Mouse (Mus musculus) heart, postnatal 0 days (tissue): ENCODE results near the gene Hdac8. TPM values are rescaled to one million over a fixed set of nuclear protein-coding genes. Genes with fewer than 3 reads are reported as not detected.

Experiments used
- ATAC-seq: fragments of 200-750 bp; cut with Nextera tagmentation; 2 replicates; pipeline ENCODE4 v1.8.0; 2017; ENCODE audit warnings: low read depth, moderate number of reproducible peaks, moderate library complexity; ENCODE audit not compliant: insufficient read depth
- DNase-seq: peaks from one replicate; pipeline ENCODE4 v3.0.0-alpha.2; 2016; ENCODE audit warnings: low spot score
- H3K27ac ChIP-seq: fragments of 300-500 bp; sonication (generic); 2 replicates; pipeline ENCODE4 v1.5.1; 2014; ENCODE audit warnings: low read depth, mild to moderate bottlenecking
- H3K27me3 ChIP-seq: fragments of 300-500 bp; sonication (generic); 2 replicates; pipeline ENCODE4 v1.6.1; 2014; ENCODE audit warnings: low read length, mixed read lengths; ENCODE audit not compliant: control insufficient read depth, insufficient read depth
- H3K36me3 ChIP-seq: fragments of 300-500 bp; sonication (generic); replicated peaks from 2 replicates; pipeline ENCODE4 v1.6.1; 2014; ENCODE audit warnings: low read length, mixed read lengths; ENCODE audit not compliant: control insufficient read depth, insufficient read depth
- H3K4me1 ChIP-seq: fragments of 300-500 bp; sonication (generic); 2 replicates; pipeline ENCODE4 v1.6.1; 2014; ENCODE audit warnings: antibody characterized with exemption; ENCODE audit not compliant: control insufficient read depth, insufficient read depth
- H3K4me2 ChIP-seq: fragments of 300-500 bp; sonication (generic); 2 replicates; pipeline ENCODE4 v1.6.1; 2014; ENCODE audit warnings: low read depth, mild to moderate bottlenecking, low read length, moderate library complexity
- H3K4me3 ChIP-seq: fragments of 300-500 bp; sonication (generic); 2 replicates; pipeline ENCODE4 v1.5.1; 2014; ENCODE audit warnings: low read depth, low read length
- H3K9ac ChIP-seq: fragments of 300-500 bp; sonication (generic); replicated peaks from 2 replicates; pipeline ENCODE4 v1.6.1; 2014; ENCODE audit warnings: low read depth, low read length, mixed read lengths
- H3K9me3 ChIP-seq: fragments of 300-500 bp; sonication (generic); replicated peaks from 2 replicates; pipeline ENCODE4 v1.6.1; 2016; ENCODE audit warnings: low read length; ENCODE audit not compliant: control insufficient read depth
- CTCF ChIP-seq: IDR thresholded peaks from 2 replicates; pipeline ENCODE4 v1.5.1; 2016; ENCODE audit warnings: antibody characterized with exemption, control low read depth, low read depth
- EP300 ChIP-seq: IDR thresholded peaks from 2 replicates; pipeline ENCODE4 v1.6.1; 2016; ENCODE audit warnings: antibody characterized with exemption, low read depth
- WGBS: fragments of 180-500 bp; shearing (Covaris S2); extraction: QIAGEN DNeasy Blood & Tissue Kit; methylation state at CpG from one replicate; pipeline ENCODE4 v1.1.7; 2014; 5-methylcytosine and 5-hydroxymethylcytosine counted together
- polyA plus RNA-seq: library from polyadenylated mRNA; unstranded; fragments of >200 nt; fragmentation: Nextera tagmentation; extraction: Ambion mirVana; gene quantifications from 2 replicates; pipeline ENCODE4 v1.2.1, GENCODE M21; 2015
- total RNA-seq: library from RNA; depleted of rRNA; stranded (reverse); fragments of >200 nt; gene quantifications from 2 replicates; pipeline ENCODE4 v1.2.3, GENCODE M21; 2014; ENCODE audit warnings: low replicate concordance

Hdac8 gene
- total and polyA plus RNA-seq, 2 experiments from 2014 or later, result 0.38 to 4.0 TPM

DNA sequence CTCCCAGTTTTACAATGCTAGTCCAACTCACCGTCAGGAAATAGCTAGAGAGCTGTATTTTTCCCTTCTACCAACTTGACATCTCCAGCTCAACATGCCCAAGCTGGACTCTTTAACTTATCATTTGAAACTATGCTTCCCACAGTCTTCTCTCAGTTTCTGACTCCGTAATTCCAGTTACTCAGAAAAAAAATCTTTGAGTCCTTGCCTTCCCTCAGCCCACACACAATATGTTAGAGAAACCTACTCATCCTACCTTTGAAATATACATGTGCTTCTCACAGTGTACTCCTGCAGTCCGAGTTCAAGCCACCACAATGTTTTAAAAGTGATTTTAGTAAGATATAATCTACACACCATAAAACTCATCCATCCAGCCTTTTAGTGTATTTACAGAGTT, 151.7 kb downstream of the Hdac8 start:
- Histone ChIP-seq H3K27ac (no peak overlapping the region), H3K4me1 (peaks cover 5% of the 10 kb centered on the region; the same call in 1 of the 2 replicates), H3K9ac (no peak overlapping the region), H3K9me3 (no peaks in the 10 kb centered on the region), H3K4me3 (no peak overlapping the region), H3K4me2 (no peak overlapping the region), H3K36me3 (no peaks in the 10 kb centered on the region), H3K27me3 (no peaks in the 10 kb centered on the region)
- no peak for DNase-seq
- TF ChIP-seq EP300 (no peak), CTCF (no peak)
- 70% methylated on average over 3 of the region's 3 CpGs for WGBS
- no peak for ATAC-seq

DNA sequence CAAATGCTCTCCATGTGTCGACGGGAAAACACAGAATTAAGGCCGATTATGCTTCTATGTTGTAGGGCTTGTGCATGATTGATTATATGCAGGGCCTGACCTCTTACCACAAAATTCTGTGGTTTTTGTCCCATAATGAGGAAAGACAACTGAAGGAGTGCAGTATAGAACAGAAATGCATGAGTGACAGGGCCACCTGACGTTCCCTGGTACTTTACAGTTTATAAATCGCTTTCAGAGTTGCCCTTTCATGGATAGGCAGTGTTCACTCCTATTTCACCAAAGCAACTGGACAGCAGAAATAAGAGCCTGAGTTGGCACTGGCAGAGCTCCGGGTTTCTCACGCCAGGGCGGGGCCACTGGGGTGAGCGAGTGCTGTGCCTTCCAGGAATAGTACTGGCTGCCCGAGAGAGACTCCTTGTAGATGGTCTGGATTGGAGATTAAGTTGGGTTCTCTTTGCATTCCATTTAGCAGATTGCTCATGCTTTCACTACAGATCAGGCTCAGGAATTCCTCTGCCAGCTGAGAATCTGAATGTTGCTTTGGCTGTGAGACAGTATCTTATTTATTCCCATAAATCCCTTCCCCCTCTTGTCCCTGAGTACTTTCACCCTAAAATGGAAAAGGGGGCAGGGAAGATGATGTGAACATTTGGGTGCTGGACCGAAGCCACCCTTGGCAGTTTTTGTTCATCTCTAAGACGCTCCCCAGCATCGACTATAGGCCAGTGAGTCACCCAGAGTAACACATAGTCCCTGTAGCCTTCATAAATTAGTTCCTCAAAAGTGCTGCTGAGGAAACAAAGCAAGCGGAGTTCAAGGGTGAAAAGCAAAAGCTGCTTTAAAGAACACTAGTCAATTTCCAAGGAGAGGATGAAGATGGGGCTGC, 155.1 kb downstream of the Hdac8 start:
- Histone ChIP-seq H3K27ac (peak overlapping the region; percentile 46; the same call in 1 of the 2 replicates), H3K4me3 (no peak overlapping the region), H3K4me2 (no peak overlapping the region), H3K4me1 (peaks cover 5% of the 10 kb centered on the region; the same call in 1 of the 2 replicates), H3K9ac (no peak overlapping the region), H3K27me3 (no peaks in the 10 kb centered on the region), H3K9me3 (no peaks in the 10 kb centered on the region), H3K36me3 (no peaks in the 10 kb centered on the region)
- DNase-seq, result peak; percentile 39
- peak; percentile 77 for ATAC-seq
- WGBS, result 55% methylated on average over 14 of the region's 14 CpGs
- TF ChIP-seq EP300, result no peak
- TF ChIP-seq CTCF, result no peak

DNA sequence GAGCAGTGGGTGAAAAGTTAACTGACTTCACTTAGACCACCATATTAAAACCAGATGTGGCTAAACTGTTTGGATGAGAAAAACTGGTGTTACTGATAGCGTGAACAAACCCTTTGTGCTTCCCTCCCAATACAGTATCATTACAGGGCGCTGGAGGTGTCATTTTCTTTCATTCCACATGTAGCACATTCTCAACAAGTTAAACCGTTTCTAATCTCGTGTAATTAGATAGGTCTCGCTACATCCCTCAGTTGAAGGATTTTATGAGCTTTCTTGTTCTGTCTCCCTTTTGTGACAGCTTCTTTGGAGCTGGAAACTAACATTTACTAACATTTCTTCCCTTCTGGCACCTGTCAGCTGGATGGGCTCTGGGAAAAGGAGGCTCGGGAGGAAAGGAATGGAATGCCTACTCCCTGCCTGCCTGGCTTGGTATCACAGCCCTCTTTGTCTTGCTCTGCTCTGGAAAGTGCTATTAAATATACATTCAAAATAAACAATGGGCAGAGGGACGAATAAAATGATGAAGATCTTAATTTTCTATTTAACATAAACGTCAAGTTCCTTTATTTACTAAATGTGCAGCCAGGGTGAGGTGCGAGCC, 156.2 kb downstream of the Hdac8 start:
- H3K9ac ChIP-seq, result no peak overlapping the region
- H3K4me2 ChIP-seq, result no peak overlapping the region
- DNase-seq, result no peak
- WGBS, result 45% methylated on average over 9 of the region's 9 CpGs
- no peaks in the 10 kb centered on the region for H3K27me3 ChIP-seq
- no peaks in the 10 kb centered on the region for H3K36me3 ChIP-seq
- H3K9me3 ChIP-seq, result no peaks in the 10 kb centered on the region
- no peak for ATAC-seq
- H3K27ac ChIP-seq, result peak overlapping the region; percentile 46; the same call in 1 of the 2 replicates
- TF ChIP-seq CTCF, result no peak
- TF ChIP-seq EP300, result no peak
- H3K4me3 ChIP-seq, result no peak overlapping the region
- peaks cover 5% of the 10 kb centered on the region; the same call in 1 of the 2 replicates for H3K4me1 ChIP-seq

DNA sequence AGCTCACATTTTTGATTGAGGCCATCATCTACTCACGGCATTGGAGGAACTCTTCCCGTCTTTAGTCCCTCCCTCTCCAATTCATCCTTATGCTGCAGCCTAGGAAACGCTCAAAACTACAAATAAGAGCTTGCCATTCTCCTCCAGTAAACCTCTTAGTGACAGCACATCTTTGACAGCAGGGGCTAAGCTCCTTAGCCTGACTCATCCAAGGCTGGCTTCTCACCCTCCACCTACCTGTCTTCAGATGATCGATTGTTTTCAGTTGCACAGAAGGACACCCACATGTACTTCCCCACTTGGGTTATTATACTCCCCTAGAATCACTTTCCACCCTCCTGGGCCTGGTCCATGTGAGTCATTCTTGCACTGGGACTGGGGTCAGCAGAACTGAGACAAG, 163.5 kb downstream of the Hdac8 start:
- no peak overlapping the region for H3K9ac ChIP-seq
- no peaks in the 10 kb centered on the region for H3K9me3 ChIP-seq
- ATAC-seq (no peak), DNase-seq (no peak)
- 70% methylated on average over 4 of the region's 4 CpGs for WGBS
- TF ChIP-seq EP300 (no peak), CTCF (no peak)
- H3K4me1 ChIP-seq, result no peaks in the 10 kb centered on the region
- H3K4me3 ChIP-seq, result no peak overlapping the region
- no peak overlapping the region for H3K4me2 ChIP-seq
- H3K27me3 ChIP-seq, result no peaks in the 10 kb centered on the region
- no peak overlapping the region for H3K27ac ChIP-seq
- H3K36me3 ChIP-seq, result no peaks in the 10 kb centered on the region

DNA sequence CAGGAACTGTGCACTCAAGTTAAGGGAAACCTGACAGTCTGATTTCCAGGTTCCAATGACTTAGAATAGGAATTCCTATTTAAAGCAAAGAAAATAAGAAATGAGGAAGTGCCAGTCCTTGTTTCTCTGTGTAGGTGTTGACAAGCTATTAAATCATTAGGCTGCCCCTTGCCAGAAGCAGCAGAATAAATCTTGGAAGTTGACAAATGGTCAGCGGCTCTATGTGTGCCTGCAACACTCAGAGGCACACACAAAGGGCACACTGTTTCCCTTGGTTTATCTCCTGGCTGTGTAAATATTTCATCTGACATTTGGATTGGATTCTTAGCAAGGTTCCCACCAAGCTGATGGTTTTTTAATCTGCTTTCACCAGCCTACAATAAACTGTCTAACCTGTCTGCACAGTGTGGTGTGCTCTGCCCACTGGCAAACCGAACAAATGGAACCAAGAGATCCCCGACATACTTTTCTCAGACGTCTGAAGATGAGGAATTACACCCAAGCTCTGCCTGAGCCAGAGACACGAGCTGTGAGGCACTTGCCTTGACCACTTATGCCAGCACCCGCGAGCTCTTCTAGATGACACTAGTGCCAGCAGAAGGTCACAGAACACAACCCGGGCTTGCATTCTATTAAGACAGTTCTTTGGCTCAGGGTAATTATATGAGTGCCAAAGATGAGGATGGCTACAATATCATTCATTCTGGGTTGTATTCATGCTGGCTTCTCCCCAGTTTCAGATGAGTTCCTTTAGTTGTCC, 165.6 kb downstream of the Hdac8 start:
- H3K27me3 ChIP-seq, result no peaks in the 10 kb centered on the region
- 35% methylated on average over 8 of the region's 8 CpGs for WGBS
- TF ChIP-seq EP300 (no peak), CTCF (no peak)
- H3K9me3 ChIP-seq, result no peaks in the 10 kb centered on the region
- no peaks in the 10 kb centered on the region for H3K4me1 ChIP-seq
- H3K4me2 ChIP-seq, result no peak overlapping the region
- H3K9ac ChIP-seq, result no peak overlapping the region
- ATAC-seq (peak; percentile 78), DNase-seq (peak; percentile 54)
- H3K36me3 ChIP-seq, result no peaks in the 10 kb centered on the region
- H3K27ac ChIP-seq, result peak overlapping the region; percentile 67
- no peak overlapping the region for H3K4me3 ChIP-seq
